Mouse (Mus musculus) lung, embryonic 14.5 days (tissue): ENCODE data around the gene Dusp16. TPM values are rescaled to one million over a fixed set of nuclear protein-coding genes. Genes with fewer than 3 reads are reported as not detected.

Experiments used
- ATAC-seq: fragments of 200-750 bp; cut with Nextera tagmentation; 2 replicates; pipeline ENCODE4 v1.8.0; 2017; ENCODE audit warnings: mild to moderate bottlenecking, moderate TSS enrichment, moderate library complexity; ENCODE audit not compliant: insufficient read depth
- DNase-seq: peaks from one replicate; pipeline ENCODE4 v3.0.0-alpha.2; 2015
- H3K27ac ChIP-seq: fragments of 300-500 bp; sonication (generic); 2 replicates; pipeline ENCODE4 v1.5.1; 2014; ENCODE audit warnings: low read depth, mild to moderate bottlenecking, moderate library complexity
- H3K27me3 ChIP-seq: fragments of 300-500 bp; sonication (generic); 2 replicates; pipeline ENCODE4 v1.6.1; 2014; ENCODE audit warnings: low read length, control low read depth; ENCODE audit not compliant: insufficient read depth
- H3K36me3 ChIP-seq: fragments of 300-500 bp; sonication (generic); 2 replicates; pipeline ENCODE4 v1.6.1; 2014; ENCODE audit warnings: control low read depth; ENCODE audit not compliant: insufficient read depth
- H3K4me1 ChIP-seq: fragments of 300-500 bp; sonication (generic); 2 replicates; pipeline ENCODE4 v1.6.1; 2014; ENCODE audit warnings: antibody characterized with exemption, control low read depth; ENCODE audit not compliant: insufficient read depth
- H3K4me2 ChIP-seq: fragments of 300-500 bp; sonication (generic); 2 replicates; pipeline ENCODE4 v1.6.1; 2014; ENCODE audit warnings: mild to moderate bottlenecking
- H3K4me3 ChIP-seq: fragments of 300-500 bp; sonication (generic); 2 replicates; pipeline ENCODE4 v1.5.1; 2014; ENCODE audit warnings: low read depth, low read length
- H3K9ac ChIP-seq: fragments of 300-500 bp; sonication (generic); 2 replicates; pipeline ENCODE4 v1.6.1; 2014
- H3K9me3 ChIP-seq: fragments of 300-500 bp; sonication (generic); 2 replicates; pipeline ENCODE4 v1.6.1; 2016; ENCODE audit warnings: low read depth, low read length, control low read depth
- CTCF ChIP-seq: IDR thresholded peaks from 2 replicates; pipeline ENCODE4 v1.5.1; 2016; ENCODE audit warnings: antibody characterized with exemption, low read depth
- WGBS: fragments of 180-500 bp; shearing (Covaris S2); extraction: QIAGEN DNeasy Blood & Tissue Kit; methylation state at CpG from one replicate; pipeline ENCODE4 v1.1.7; 2014; 5-methylcytosine and 5-hydroxymethylcytosine counted together
- polyA plus RNA-seq: library from polyadenylated mRNA; unstranded; fragments of >200 nt; fragmentation: Nextera tagmentation; extraction: Ambion mirVana; gene quantifications from 2 replicates; pipeline ENCODE4 v1.2.1, GENCODE M21; 2014

The Dusp16 gene
- polyA plus RNA-seq, 1 experiment from 2014 or later: 12.9 TPM

DNA sequence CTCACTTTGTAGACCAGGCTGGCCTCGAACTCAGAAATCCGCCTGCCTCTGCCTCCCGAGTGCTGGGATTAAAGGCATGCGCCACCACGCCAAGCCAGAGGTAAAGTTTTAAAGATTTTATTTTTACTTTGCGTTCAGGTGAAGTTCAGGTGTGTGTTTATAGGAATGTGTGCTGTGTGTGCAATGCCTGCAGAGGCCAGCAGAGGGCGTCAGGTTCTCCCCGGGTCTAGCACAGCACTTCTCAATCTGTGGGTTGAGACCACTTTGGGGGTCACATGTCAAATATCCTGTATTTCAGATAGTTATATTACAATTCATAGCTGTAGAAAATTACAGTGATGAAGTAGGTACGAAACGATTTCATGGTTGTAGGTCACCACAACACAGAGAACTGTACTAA lies 30.4 kb upstream of the Dusp16 start:
- no peak overlapping the region for H3K4me2 ChIP-seq
- no peak overlapping the region for H3K27ac ChIP-seq
- no peak overlapping the region for H3K4me3 ChIP-seq
- 71% methylated on average over 10 of the region's 10 CpGs for WGBS
- no peak for ATAC-seq
- DNase-seq: no peak
- no peaks in the 10 kb centered on the region for H3K9me3 ChIP-seq
- no peaks in the 10 kb centered on the region for H3K4me1 ChIP-seq
- TF ChIP-seq CTCF: peak; percentile 70
- no peaks in the 10 kb centered on the region for H3K27me3 ChIP-seq
- no peak overlapping the region for H3K9ac ChIP-seq
- no peaks in the 10 kb centered on the region for H3K36me3 ChIP-seq

- Histone ChIP-seq H3K4me3 (no peak overlapping the region), H3K27me3 (no peaks in the 10 kb centered on the region), H3K9ac (no peak overlapping the region), H3K4me1 (no peaks in the 10 kb centered on the region), H3K27ac (no peak overlapping the region), H3K9me3 (no peaks in the 10 kb centered on the region), H3K4me2 (no peak overlapping the region), H3K36me3 (no peaks in the 10 kb centered on the region)
- ATAC-seq (0 out of 2 replicates have a peak, but pooled peaks have one; percentile 41), DNase-seq (no peak)
- 29% methylated on average over 6 of the region's 6 CpGs for WGBS
- TF ChIP-seq CTCF: no peak
These were observed 28.0 kb upstream of the Dusp16 start for GRCm38 (mm10) chr6:134820411-134820810.

- H3K9ac ChIP-seq: no peak overlapping the region
- no peak for ATAC-seq
- no peak for TF ChIP-seq CTCF
These were observed 27.3 kb upstream of the Dusp16 start for GRCm38 (mm10) chr6:134819741-134820140.

GRCm38 (mm10) chr6:134817051-134817928 lies 24.9 kb upstream of the Dusp16 start:
- Histone ChIP-seq H3K9ac (no peak overlapping the region), H3K27me3 (no peaks in the 10 kb centered on the region), H3K36me3 (no peaks in the 10 kb centered on the region), H3K27ac (no peak overlapping the region), H3K9me3 (no peaks in the 10 kb centered on the region), H3K4me3 (no peak overlapping the region), H3K4me2 (no peak overlapping the region), H3K4me1 (no peaks in the 10 kb centered on the region)
- no peak for TF ChIP-seq CTCF
- 38% methylated on average over 12 of the region's 12 CpGs for WGBS
- DNase-seq: no peak
- no peak for ATAC-seq

More at GRCm38 (mm10) chr6:134819741-134820140, 27.3 kb upstream of the Dusp16 start:
- Histone ChIP-seq H3K4me1 (no peaks in the 10 kb centered on the region), H3K36me3 (no peaks in the 10 kb centered on the region), H3K27ac (no peak overlapping the region), H3K9me3 (no peaks in the 10 kb centered on the region), H3K4me3 (no peak overlapping the region), H3K4me2 (no peak overlapping the region), H3K27me3 (no peaks in the 10 kb centered on the region)
- DNase-seq: no peak
- 24% methylated on average over 5 of the region's 5 CpGs for WGBS

GRCm38 (mm10) chr6:134813066-134813465 lies 20.6 kb upstream of the Dusp16 start:
- Histone ChIP-seq H3K9ac (no peak overlapping the region), H3K27me3 (no peaks in the 10 kb centered on the region), H3K27ac (no peak overlapping the region), H3K36me3 (no peaks in the 10 kb centered on the region), H3K9me3 (no peaks in the 10 kb centered on the region), H3K4me3 (no peak overlapping the region), H3K4me2 (no peak overlapping the region), H3K4me1 (no peaks in the 10 kb centered on the region)
- WGBS: 77% methylated on average over 1 of the region's 1 CpGs
- DNase-seq: no peak
- no peak for TF ChIP-seq CTCF
- no peak for ATAC-seq

DNA sequence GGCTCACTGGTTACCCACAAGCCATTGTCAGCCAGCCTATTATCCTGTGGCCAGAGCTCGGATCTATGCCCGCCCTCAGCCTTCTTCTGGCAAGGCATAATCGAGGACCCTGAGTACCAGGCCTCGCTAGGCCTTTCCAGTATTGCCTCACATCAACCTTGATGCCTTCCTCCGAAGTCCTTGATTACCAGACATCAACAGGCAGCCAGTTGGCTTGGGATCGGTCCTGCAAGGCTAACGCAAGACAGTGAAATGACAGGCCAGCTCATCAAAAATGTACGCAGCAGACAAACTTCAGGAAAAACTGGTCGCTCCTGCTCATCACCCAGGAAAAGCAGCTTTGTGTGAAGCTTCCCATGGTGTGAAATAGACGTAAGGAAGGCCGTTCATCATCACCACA lies 15.4 kb upstream of the Dusp16 start:
- no peaks in the 10 kb centered on the region for H3K9me3 ChIP-seq
- H3K4me3 ChIP-seq: no peak overlapping the region
- no peak overlapping the region for H3K4me2 ChIP-seq
- no peaks in the 10 kb centered on the region for H3K4me1 ChIP-seq
- no peak for ATAC-seq
- DNase-seq: no peak
- 83% methylated on average over 11 of the region's 11 CpGs for WGBS
- H3K9ac ChIP-seq: no peak overlapping the region
- H3K27me3 ChIP-seq: no peaks in the 10 kb centered on the region
- H3K27ac ChIP-seq: no peak overlapping the region
- no peaks in the 10 kb centered on the region for H3K36me3 ChIP-seq
- TF ChIP-seq CTCF: no peak

- H3K9me3 ChIP-seq: no peaks in the 10 kb centered on the region
- ATAC-seq: no peak
- H3K27ac ChIP-seq: no peak overlapping the region
- no peak for DNase-seq
- H3K27me3 ChIP-seq: no peaks in the 10 kb centered on the region
- no peak for TF ChIP-seq CTCF
- no peak overlapping the region for H3K9ac ChIP-seq
- no peaks in the 10 kb centered on the region for H3K36me3 ChIP-seq
- H3K4me1 ChIP-seq: no peaks in the 10 kb centered on the region
- WGBS: 73% methylated on average over 2 of the region's 2 CpGs
- no peak overlapping the region for H3K4me3 ChIP-seq
- H3K4me2 ChIP-seq: no peak overlapping the region
These were observed 14.7 kb upstream of the Dusp16 start for GRCm38 (mm10) chr6:134807091-134807490.
